Mouse (Mus musculus) erythroblast, embryonic 14.5 days (primary cell): ENCODE results near the gene Nfatc3.

Source experiments
- GATA1 ChIP-seq: IDR thresholded peaks from 2 replicates; pipeline ENCODE4 v1.6.1; 2012; ENCODE audit warnings: low read length, inconsistent platforms, mixed read lengths
- TAL1 ChIP-seq: IDR thresholded peaks from 3 replicates; pipeline ENCODE4 v1.6.1; 2012; ENCODE audit warnings: low read length, inconsistent platforms, mixed read lengths

GRCm38 (mm10) chr8:106157419-106157818, 98.8 kb downstream of the Nfatc3 start:
- no peak for TF ChIP-seq GATA1
- TF ChIP-seq TAL1: no peak
